Comparison of ENCODE assay signal across 8 mouse cellular contexts in genomic region chr5:28457921-28458641, GRCm38 (mm10). TPM values are rescaled to one million over a fixed set of nuclear protein-coding genes. Genes with fewer than 3 reads are reported as not detected.
DNase-seq lines count a peak whose midpoint lies in the region; ATAC-seq and TF ChIP-seq lines count a peak whose summit lies in the region.

No protein-coding gene starts in this region.

- H3K9me3 ChIP-seq in heart, embryonic 12.5 days (replicated peaks) = no peaks in the 10 kb centered on the region
- no peaks in the 10 kb centered on the region for H3K9me3 ChIP-seq in intestine, postnatal 0 days (ENCODE audit: control insufficient read depth)
- H3K9me3 ChIP-seq in midbrain, postnatal 0 days (ENCODE audit: low read length) = no peaks in the 10 kb centered on the region

- no peak overlapping the region for H3K27ac ChIP-seq in heart, embryonic 12.5 days (ENCODE audit: poor library complexity, severe bottlenecking)
- H3K27ac ChIP-seq in intestine, postnatal 0 days (ENCODE audit: low read depth, low read length) = no peak overlapping the region
- no peak overlapping the region for H3K27ac ChIP-seq in midbrain, postnatal 0 days (ENCODE audit: low read depth, low read length)

- no peak for TF ChIP-seq CTCF in intestine, postnatal 0 days (IDR thresholded peaks at IDR 0.05; ENCODE audit: low read depth)
- no peak for TF ChIP-seq CTCF in midbrain, postnatal 0 days (IDR thresholded peaks at IDR 0.05)

- H3K9ac ChIP-seq in heart, embryonic 12.5 days = no peak overlapping the region
- H3K9ac ChIP-seq in intestine, postnatal 0 days (ENCODE audit: low read depth, low read length) = no peak overlapping the region
- no peak overlapping the region for H3K9ac ChIP-seq in midbrain, postnatal 0 days (replicated peaks; ENCODE audit: low read length, poor library complexity, severe bottlenecking)

- ATAC-seq in heart, embryonic 12.5 days (ENCODE audit: insufficient number of reproducible peaks, low FRiP score) = no peak
- ATAC-seq in intestine, postnatal 0 days = 0 out of 2 replicates have a peak, but pooled peaks have one; percentile 48
- ATAC-seq in midbrain, postnatal 0 days (ENCODE audit: low FRiP score) = peak; percentile 75
- no peak for ATAC-seq in erythroblast, adult 5-6 weeks (replicated peaks; ENCODE audit: low FRiP score, poor library complexity, severe bottlenecking)
- no peak for ATAC-seq in cerebellum, adult (ENCODE audit: insufficient number of reproducible peaks, low FRiP score, low TSS enrichment)

- H3K4me2 ChIP-seq in heart, embryonic 12.5 days = peak overlapping the region; percentile 76
- peak overlapping the region; percentile 66 for H3K4me2 ChIP-seq in intestine, postnatal 0 days (replicated peaks; ENCODE audit: low read depth)
- peak overlapping the region; percentile 64 for H3K4me2 ChIP-seq in midbrain, postnatal 0 days (ENCODE audit: low read depth, low read length, poor library complexity, severe bottlenecking)

- H3K4me3 ChIP-seq in heart, embryonic 12.5 days = peak overlapping the region; percentile 44
- peak overlapping the region; percentile 37 for H3K4me3 ChIP-seq in intestine, postnatal 0 days (ENCODE audit: low read depth, low read length)
- H3K4me3 ChIP-seq in midbrain, postnatal 0 days (ENCODE audit: low read depth, low read length) = peak overlapping the region; percentile 39

- no peaks in the 10 kb centered on the region for H3K36me3 ChIP-seq in heart, embryonic 12.5 days
- H3K36me3 ChIP-seq in intestine, postnatal 0 days (ENCODE audit: control insufficient read depth, insufficient read depth) = no peaks in the 10 kb centered on the region
- H3K36me3 ChIP-seq in midbrain, postnatal 0 days (ENCODE audit: insufficient read depth, low read length) = no peaks in the 10 kb centered on the region

- intact Hi-C loops in heart, postnatal 10 days (cut with DNase I) = loop anchor here (10.0 kb wide), 1 partner anchor 877 kb away; no protein-coding TSS in a partner anchor

- peaks cover 89% of the 10 kb centered on the region for H3K27me3 ChIP-seq in heart, embryonic 12.5 days (replicated peaks)
- peaks cover 52% of the 10 kb centered on the region for H3K27me3 ChIP-seq in intestine, postnatal 0 days (replicated peaks; ENCODE audit: control insufficient read depth, insufficient read depth, low read length)
- H3K27me3 ChIP-seq in midbrain, postnatal 0 days (ENCODE audit: insufficient read depth, low read length) = peaks cover 68% of the 10 kb centered on the region

- H3K4me1 ChIP-seq in heart, embryonic 12.5 days (replicated peaks) = peaks cover 31% of the 10 kb centered on the region
- peaks cover 5% of the 10 kb centered on the region; the same call in 1 of the 2 replicates for H3K4me1 ChIP-seq in intestine, postnatal 0 days (replicated peaks; ENCODE audit: control insufficient read depth, insufficient read depth, low read length)
- H3K4me1 ChIP-seq in midbrain, postnatal 0 days (ENCODE audit: insufficient read depth, low read length) = peaks cover 5% of the 10 kb centered on the region; the same call in 1 of the 2 replicates

- 1% methylated on average over 95 of the region's 95 CpGs for WGBS in heart, embryonic 12.5 days
- WGBS in intestine, postnatal 0 days = 2% methylated on average over 94 of the region's 95 CpGs
- WGBS in midbrain, postnatal 0 days = 3% methylated on average over 72 of the region's 95 CpGs

- no peak for DNase-seq in heart, postnatal 10 days
- DNase-seq in urinary bladder, adult 2 months (ENCODE audit: low spot score) = peak; percentile 28
- DNase-seq in urinary bladder, postnatal 36 days (ENCODE audit: low spot score in 2 of 2) = no peak
- DNase-seq in midbrain, postnatal 0 days (ENCODE audit: low spot score) = no peak

RNA-seq across cellular contexts. Expression of gene Shh, which starts 9.0 kb away (rescaled TPM):
- 0.09 and 0.30 TPM in 2 replicates for polyA plus RNA-seq in heart, embryonic 12.5 days (2016; fragmentation: Nextera tagmentation; extraction: Ambion mirVana)
- not detected for total RNA-seq in heart, postnatal 10 days (2021)
- polyA plus RNA-seq in urinary bladder, adult 2 months (2012; rRNA removed) = 68.3 and 70.7 TPM in 2 replicates
- 0.18 and 0.23 TPM in 2 replicates for polyA plus RNA-seq in intestine, postnatal 0 days (2015; fragmentation: Nextera tagmentation; extraction: Ambion mirVana)
- total RNA-seq in midbrain, postnatal 0 days (2014; rRNA removed) = 1.4 and 3.2 TPM in 2 replicates
- 0.83 and 0.86 TPM in 2 replicates for polyA plus RNA-seq in midbrain, postnatal 0 days (2015; fragmentation: Nextera tagmentation; extraction: Ambion mirVana)
- not detected in 2 replicates for total RNA-seq in erythroblast, adult 5-6 weeks (2015; ENCODE audit: low replicate concordance)
- total RNA-seq in erythroblast, adult 5-6 weeks (2017; ENCODE audit: low replicate concordance) = not detected in 2 replicates

Comparison
In these comparisons a context has a peak if more than half of its experiments do, and no peak if none do; other contexts are left out.
1. ATAC-seq: peak in intestine, postnatal 0 days (single experiment) and midbrain, postnatal 0 days (single experiment); none in heart, embryonic 12.5 days (single experiment), erythroblast, adult 5-6 weeks (single experiment) and cerebellum, adult (single experiment).
2. RNA of gene Shh, which starts 9.0 kb away (polyA plus RNA-seq): 68.3 to 70.7 TPM in urinary bladder, adult 2 months; 0.83 to 0.86 TPM in midbrain, postnatal 0 days, 0.18 to 0.23 TPM in intestine, postnatal 0 days and 0.09 to 0.30 TPM in heart, embryonic 12.5 days; every median in the first group is over 10 times any median in the second.
3. Peak in every context shown above with its lines, with median percentiles within 50 percentile points of each other: H3K4me2 ChIP-seq and H3K4me3 ChIP-seq.